Mouse (Mus musculus) heart, postnatal 0 days (tissue): ENCODE data around the gene Ehmt2.

Experiments
- CTCF ChIP-seq: IDR thresholded peaks from 2 replicates; pipeline ENCODE4 v1.5.1; 2016; ENCODE audit warnings: antibody characterized with exemption, control low read depth, low read depth
- EP300 ChIP-seq: IDR thresholded peaks from 2 replicates; pipeline ENCODE4 v1.6.1; 2016; ENCODE audit warnings: antibody characterized with exemption, low read depth

GRCm38 (mm10) chr17:34890074-34890743 lies 8.1 kb upstream of the Ehmt2 start:
- no peak for TF ChIP-seq CTCF
- no peak for TF ChIP-seq EP300
